Mouse (Mus musculus) heart, adult 2 months (tissue): ENCODE data around the gene Olfr373. TPM values are rescaled to one million over a fixed set of nuclear protein-coding genes. Genes with fewer than 3 reads are reported as not detected.

ENCODE experiments used
- DNase-seq, 2 experiments: peaks; one replicate each; pipeline ENCODE4 v3.0.0; 2021
- H3K27ac ChIP-seq: fragments of 200-600 bp; 2 replicates; pipeline ENCODE4 v1.8.1; 2022
- H3K27me3 ChIP-seq: fragments of 200-500 bp; 2 replicates; pipeline ENCODE4 v1.6.1; 2012; ENCODE audit warnings: mild to moderate bottlenecking, low read length, inconsistent platforms, mixed read lengths; ENCODE audit not compliant: control insufficient read depth, insufficient read depth
- H3K36me3 ChIP-seq: fragments of 200-500 bp; 2 replicates; pipeline ENCODE4 v1.6.1; 2012; ENCODE audit warnings: low read length, inconsistent platforms; ENCODE audit not compliant: control insufficient read depth, insufficient read depth
- H3K4me1 ChIP-seq: fragments of 200-500 bp; 2 replicates; pipeline ENCODE4 v1.6.1; 2011; ENCODE audit warnings: low read length; ENCODE audit not compliant: control insufficient read depth, insufficient read depth
- H3K4me3 ChIP-seq: fragments of 200-600 bp; 2 replicates; pipeline ENCODE4 v1.8.1; 2022
- H3K79me2 ChIP-seq: fragments of 200-500 bp; replicated peaks from 2 replicates; pipeline ENCODE4 v1.6.1; 2012; ENCODE audit warnings: mild to moderate bottlenecking, inconsistent platforms, low read length, moderate library complexity, mixed read lengths; ENCODE audit not compliant: control insufficient read depth, insufficient read depth
- H3K9ac ChIP-seq: fragments of 200-500 bp; 2 replicates; pipeline ENCODE4 v1.6.1; 2012; ENCODE audit warnings: low read depth, mild to moderate bottlenecking, control low read depth, inconsistent platforms, low read length, mixed read lengths
- CTCF ChIP-seq: fragments of 200-600 bp; IDR thresholded peaks from 2 replicates; pipeline ENCODE4 v1.8.1; 2022; ENCODE audit warnings: antibody characterized with exemption, mild to moderate bottlenecking, moderate library complexity
- EP300 ChIP-seq: fragments of 200-500 bp; IDR thresholded peaks from 2 replicates; pipeline ENCODE4 v1.6.1; 2011; ENCODE audit warnings: low read depth, low read length, control low read depth; ENCODE audit not compliant: insufficient read depth
- POLR2A ChIP-seq: fragments of 200-500 bp; IDR thresholded peaks from 2 replicates; pipeline ENCODE4 v1.6.1; 2011; ENCODE audit warnings: mild to moderate bottlenecking, low read depth, low read length, control low read depth; ENCODE audit not compliant: insufficient read depth
- WGBS: fragments of 180-500 bp; shearing (Covaris S2); methylation state at CpG from one replicate; pipeline ENCODE4 v1.1.7; 2018; 5-methylcytosine and 5-hydroxymethylcytosine counted together
- intact Hi-C: fragments of 180-260 bp; cut with DNase I; formaldehyde crosslinking; loops from one replicate; pipeline ENCODE4 v1.15.1; 2025
- polyA plus RNA-seq: library from polyadenylated mRNA; depleted of rRNA; stranded (reverse); fragments of >200 nt; gene quantifications from 2 replicates; pipeline ENCODE4 v1.2.3, GENCODE M21; 2012
- total RNA-seq, 2 experiments: library from RNA; stranded (reverse); gene quantifications; 2 replicates each; pipeline ENCODE4 v1.2.3; 2021

The Olfr373 gene
- total and polyA plus RNA-seq, 3 experiments: not detected

- Histone ChIP-seq H3K4me3 (no peak overlapping the region), H3K27me3 (no peaks in the 10 kb centered on the region), H3K27ac (no peak overlapping the region), H3K79me2 (peaks cover 4% of the 10 kb centered on the region; the same call in 1 of the 2 replicates), H3K4me1 (peaks cover 15% of the 10 kb centered on the region), H3K36me3 (peaks cover 2% of the 10 kb centered on the region), H3K9ac (no peak overlapping the region)
- 26% methylated on average over 1 of the region's 1 CpGs for WGBS
- DNase-seq: no peak
- intact Hi-C loops: no loop called here
- TF ChIP-seq CTCF: no peak
- TF ChIP-seq POLR2A: no peak
- TF ChIP-seq EP300: no peak
Measured at GRCm38 (mm10) chr8:72133507-72133906, 50.5 kb downstream of the Olfr373 start.

DNA sequence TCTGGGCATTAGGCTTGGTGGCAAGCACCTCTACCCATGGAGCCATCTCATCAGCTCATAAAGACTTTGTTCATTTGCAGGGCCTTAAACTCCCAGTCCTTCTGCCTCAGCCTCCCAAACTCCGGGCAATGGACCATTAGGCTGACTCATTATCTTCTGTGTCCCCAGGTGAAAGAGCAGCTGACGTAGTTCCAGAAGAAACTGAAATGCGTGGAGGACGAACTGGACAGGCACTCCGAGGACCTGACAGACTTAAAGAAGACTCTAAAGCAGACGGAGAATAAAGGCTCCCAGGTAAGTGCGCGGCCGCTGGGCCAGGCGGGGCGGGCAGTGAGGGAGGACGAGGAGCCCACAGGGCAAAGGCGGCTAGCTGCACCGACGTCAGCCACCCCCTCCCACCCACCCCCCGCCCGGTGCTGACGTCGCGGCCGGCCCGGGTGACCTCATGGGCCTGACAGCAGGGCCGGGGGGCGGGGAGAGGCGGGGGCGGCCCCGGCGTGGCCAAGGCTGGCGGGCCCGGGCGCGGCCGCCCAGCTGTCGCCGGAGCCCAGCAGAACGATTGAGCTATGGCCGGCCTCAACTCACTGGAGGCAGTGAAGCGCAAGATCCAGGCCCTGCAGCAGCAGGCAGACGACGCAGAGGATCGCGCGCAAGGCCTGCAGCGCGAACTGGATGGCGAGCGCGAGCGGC, 51.9 kb downstream of the Olfr373 start, which contains the start of gene Tpm4:
Gene Tpm4 (plus strand): TSS at position 220 of the 690 bp plus-strand sequence.
- Histone ChIP-seq H3K4me1 (peaks cover 16% of the 10 kb centered on the region), H3K79me2 (peaks cover 5% of the 10 kb centered on the region; the same call in 1 of the 2 replicates), H3K27ac (peak within 1 kb of the TSS; percentile 98), H3K27me3 (no peaks in the 10 kb centered on the region), H3K4me3 (peak within 1 kb of the TSS; percentile 81), H3K36me3 (peaks cover 9% of the 10 kb centered on the region), H3K9ac (peak within 1 kb of the TSS; percentile 100)
- intact Hi-C loops: loop anchor here (1.0 kb wide), 1 partner anchor 25 kb away; no protein-coding TSS in a partner anchor
- 6% methylated on average over 47 of the region's 49 CpGs for WGBS
- TF ChIP-seq CTCF: no peak
- peak; percentile 74 for TF ChIP-seq POLR2A
- no peak for TF ChIP-seq EP300
- DNase-seq: peak; percentile 87

- Histone ChIP-seq H3K79me2 (peaks cover 5% of the 10 kb centered on the region; the same call in 1 of the 2 replicates), H3K27ac (peak overlapping the region; percentile 98), H3K4me1 (peaks cover 16% of the 10 kb centered on the region), H3K9ac (peak overlapping the region; percentile 100), H3K4me3 (peak overlapping the region; percentile 81), H3K27me3 (no peaks in the 10 kb centered on the region), H3K36me3 (peaks cover 9% of the 10 kb centered on the region)
- intact Hi-C loops: loop anchor here (1.0 kb wide), 1 partner anchor 25 kb away; no protein-coding TSS in a partner anchor
- peak; percentile 74 to 75 for DNase-seq
- no peak for TF ChIP-seq EP300
- TF ChIP-seq CTCF: peak; percentile 55
- WGBS: under 1% methylated on average over 60 of the region's 62 CpGs
Measured at GRCm38 (mm10) chr8:72135446-72136301, 52.7 kb downstream of the Olfr373 start.

GRCm38 (mm10) chr8:72136302-72136978, 53.5 kb downstream of the Olfr373 start:
- intact Hi-C loops: no loop called here

DNA sequence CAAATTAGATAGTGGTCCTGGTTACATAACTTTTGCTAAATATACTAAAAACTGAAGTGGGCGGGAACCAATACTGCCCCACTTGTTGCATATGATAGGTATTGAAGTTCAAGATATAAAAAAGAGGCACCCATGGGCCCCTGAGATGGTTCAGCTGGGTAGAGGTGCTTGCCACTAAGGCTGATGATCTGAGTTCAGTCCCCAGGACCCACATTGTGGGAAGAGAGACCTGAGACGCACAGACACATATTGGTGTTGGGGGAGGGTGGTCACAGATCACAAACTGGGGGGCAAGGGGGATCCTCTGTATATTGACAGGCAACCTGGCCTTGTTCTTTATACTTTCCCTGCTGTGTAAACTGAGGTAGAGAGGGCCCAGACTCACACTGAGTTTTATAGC, 54.5 kb downstream of the Olfr373 start:
- Histone ChIP-seq H3K27ac (peak overlapping the region; percentile 98), H3K4me3 (0 out of 2 replicates have a peak overlapping the region, but pooled peaks have one; percentile 18), H3K9ac (no peak overlapping the region), H3K27me3 (no peaks in the 10 kb centered on the region), H3K36me3 (peaks cover 25% of the 10 kb centered on the region), H3K79me2 (peaks cover 5% of the 10 kb centered on the region; the same call in 1 of the 2 replicates), H3K4me1 (peaks cover 16% of the 10 kb centered on the region)
- intact Hi-C loops: no loop called here
- WGBS: 75% methylated on average over 2 of the region's 2 CpGs
- DNase-seq: no peak
- TF ChIP-seq EP300 (no peak), CTCF (no peak), POLR2A (no peak)

More at GRCm38 (mm10) chr8:72136302-72136978, 53.5 kb downstream of the Olfr373 start:
- Histone ChIP-seq H3K4me3 (peak overlapping the region; percentile 81), H3K79me2 (peaks cover 5% of the 10 kb centered on the region; the same call in 1 of the 2 replicates), H3K36me3 (peaks cover 16% of the 10 kb centered on the region), H3K4me1 (peaks cover 16% of the 10 kb centered on the region), H3K27ac (peak overlapping the region; percentile 98), H3K9ac (peak overlapping the region; percentile 100), H3K27me3 (no peaks in the 10 kb centered on the region)
- DNase-seq: peak; percentile 75 to 85
- WGBS: 5% methylated on average over 18 of the region's 18 CpGs
- TF ChIP-seq CTCF (no peak), EP300 (peak; percentile 77; the same call in 1 of the 2 replicates), POLR2A (peak; percentile 69)
